Mouse (Mus musculus) gastrocnemius, adult 18-20 months (tissue): ENCODE results near the gene Tsr3. TPM values are rescaled to one million over a fixed set of nuclear protein-coding genes. Genes with fewer than 3 reads are reported as not detected.
A peak's percentile ranks its signal among the peaks of the same experiment; 100 is the strongest.

ENCODE experiments used
- DNase-seq: peaks from one replicate; pipeline ENCODE4 v3.0.0; 2021; ENCODE audit warnings: low spot score
- total RNA-seq, 2 experiments: library from RNA; stranded (reverse); gene quantifications; 2 replicates each; pipeline ENCODE4 v1.2.3; 2021

Gene Tsr3
- total RNA-seq, 2 experiments from 2014 or later: 16.7 to 18.3 TPM

- no peak for DNase-seq
These were observed 3.3 kb downstream of the Tsr3 start for GRCm38 (mm10) chr17:25243131-25243780.

GRCm38 (mm10) chr17:25244239-25244638, 4.3 kb downstream of the Tsr3 start:
- DNase-seq: no peak

- DNase-seq: no peak
These were observed 8.2 kb downstream of the Tsr3 start for GRCm38 (mm10) chr17:25248033-25248750.

GRCm38 (mm10) chr17:25250181-25250835, 10.3 kb downstream of the Tsr3 start:
- DNase-seq: no peak

- no peak for DNase-seq
These were observed 12.7 kb downstream of the Tsr3 start for GRCm38 (mm10) chr17:25252643-25253042.

GRCm38 (mm10) chr17:25253760-25254159, 13.8 kb downstream of the Tsr3 start:
- DNase-seq: no peak

GRCm38 (mm10) chr17:25255110-25255509, 15.1 kb downstream of the Tsr3 start:
- no peak for DNase-seq

GRCm38 (mm10) chr17:25256140-25256754, 16.3 kb downstream of the Tsr3 start, which contains the start of gene Baiap3:
TSS of gene Baiap3 (minus strand) at chr17:25256364.
- no peak for DNase-seq

- DNase-seq: no peak
These were observed 17.9 kb downstream of the Tsr3 start for GRCm38 (mm10) chr17:25257804-25258261.

GRCm38 (mm10) chr17:25264453-25264852, 24.5 kb downstream of the Tsr3 start:
- peak; percentile 71 for DNase-seq

GRCm38 (mm10) chr17:25270795-25271335, 30.9 kb downstream of the Tsr3 start:
- no peak for DNase-seq

- DNase-seq: no peak
These were observed 32.4 kb downstream of the Tsr3 start for GRCm38 (mm10) chr17:25272326-25272725.

GRCm38 (mm10) chr17:25272951-25273705, 33.2 kb downstream of the Tsr3 start:
- peak; percentile 90 for DNase-seq

- DNase-seq: peak; percentile 97
These were observed 33.9 kb downstream of the Tsr3 start for GRCm38 (mm10) chr17:25273706-25274501.

GRCm38 (mm10) chr17:25274571-25275346, 34.8 kb downstream of the Tsr3 start, which contains the start of gene Ube2i:
TSS of gene Ube2i (minus strand) at chr17:25274622.
- peak; percentile 10 for DNase-seq

- no peak for DNase-seq
These were observed 35.9 kb downstream of the Tsr3 start for GRCm38 (mm10) chr17:25275833-25276232.

GRCm38 (mm10) chr17:25282133-25282532, 42.2 kb downstream of the Tsr3 start:
- peak; percentile 29 for DNase-seq

- DNase-seq: peak; percentile 66
These were observed 45.1 kb downstream of the Tsr3 start for GRCm38 (mm10) chr17:25285033-25285432.

GRCm38 (mm10) chr17:25288842-25289241, 48.9 kb downstream of the Tsr3 start:
- DNase-seq: no peak
